Mouse (Mus musculus) heart, embryonic 15.5 days (tissue): ENCODE measurements around the gene Nrp2. TPM values are rescaled to one million over a fixed set of nuclear protein-coding genes. Genes with fewer than 3 reads are reported as not detected.

Source experiments
- ATAC-seq: fragments of 200-750 bp; cut with Nextera tagmentation; replicated peaks from 2 replicates; pipeline ENCODE4 v1.8.0; 2017; ENCODE audit warnings: low read depth, moderate TSS enrichment; ENCODE audit not compliant: insufficient number of reproducible peaks, insufficient read depth, low FRiP score
- H3K27ac ChIP-seq: fragments of 300-500 bp; sonication (generic); 2 replicates; pipeline ENCODE4 v1.5.1; 2015; ENCODE audit warnings: mild to moderate bottlenecking, inconsistent platforms
- H3K27me3 ChIP-seq: fragments of 300-500 bp; sonication (generic); 2 replicates; pipeline ENCODE4 v1.6.1; 2015; ENCODE audit warnings: inconsistent platforms
- H3K36me3 ChIP-seq: fragments of 300-500 bp; sonication (generic); 2 replicates; pipeline ENCODE4 v1.6.1; 2015; ENCODE audit warnings: mild to moderate bottlenecking, inconsistent platforms
- H3K4me1 ChIP-seq: fragments of 300-500 bp; sonication (generic); replicated peaks from 2 replicates; pipeline ENCODE4 v1.6.1; 2015; ENCODE audit warnings: inconsistent platforms
- H3K4me2 ChIP-seq: fragments of 300-500 bp; sonication (generic); 2 replicates; pipeline ENCODE4 v1.6.1; 2015; ENCODE audit warnings: inconsistent platforms, mild to moderate bottlenecking, moderate library complexity
- H3K4me3 ChIP-seq: fragments of 300-500 bp; sonication (generic); 2 replicates; pipeline ENCODE4 v1.5.1; 2015; ENCODE audit warnings: mild to moderate bottlenecking, inconsistent platforms
- H3K9ac ChIP-seq: fragments of 300-500 bp; sonication (generic); 2 replicates; pipeline ENCODE4 v1.6.1; 2015; ENCODE audit warnings: mild to moderate bottlenecking, inconsistent platforms
- H3K9me3 ChIP-seq: fragments of 300-500 bp; sonication (generic); replicated peaks from 2 replicates; pipeline ENCODE4 v1.6.1; 2016; ENCODE audit warnings: inconsistent platforms
- WGBS: fragments of 180-500 bp; shearing (Covaris S2); methylation state at CpG from one replicate; pipeline ENCODE4 v1.1.7; 2015; ENCODE audit warnings: mixed read lengths; 5-methylcytosine and 5-hydroxymethylcytosine counted together
- polyA plus RNA-seq: library from polyadenylated mRNA; unstranded; fragments of >200 nt; fragmentation: Nextera tagmentation; extraction: Ambion mirVana; gene quantifications from 2 replicates; pipeline ENCODE4 v1.2.1, GENCODE M21; 2015

Nrp2 gene
- polyA plus RNA-seq, 1 experiment from 2014 or later: 7.5 TPM

DNA sequence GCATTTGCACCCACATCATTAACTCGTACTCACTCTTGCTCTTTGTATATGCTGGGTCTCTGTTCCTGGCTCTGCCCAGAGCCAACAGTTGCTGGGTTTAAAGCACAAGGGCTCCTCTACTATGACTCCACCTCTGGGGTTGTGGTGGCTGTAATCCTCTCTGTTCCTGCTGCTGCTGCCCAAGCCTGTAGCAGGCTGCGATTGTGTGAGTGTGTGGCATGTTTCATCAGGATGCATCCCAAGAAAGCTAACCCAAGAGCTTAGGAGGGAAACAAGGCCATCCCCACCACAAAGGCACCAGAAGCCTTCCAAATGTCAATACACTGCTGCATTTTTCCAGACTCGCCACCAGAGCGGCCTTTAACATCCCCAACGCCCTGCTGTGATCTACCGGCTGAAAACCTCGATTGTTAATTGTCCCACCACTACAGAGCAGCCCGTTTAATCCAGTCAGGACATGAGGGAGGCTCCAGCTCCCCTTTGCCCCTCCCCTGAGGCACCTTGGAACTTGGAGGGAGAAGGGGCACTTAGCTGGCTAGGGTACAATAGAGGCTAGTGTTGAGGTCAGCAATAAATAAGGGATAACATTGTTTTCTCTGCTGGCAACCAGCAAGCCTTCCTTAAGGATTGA, 40.1 kb downstream of the Nrp2 start:
- Histone ChIP-seq H3K27me3 (no peaks in the 10 kb centered on the region), H3K9me3 (no peaks in the 10 kb centered on the region), H3K4me1 (peaks cover 11% of the 10 kb centered on the region), H3K27ac (no peak overlapping the region), H3K36me3 (no peaks in the 10 kb centered on the region), H3K9ac (no peak overlapping the region), H3K4me2 (no peak overlapping the region), H3K4me3 (no peak overlapping the region)
- 41% methylated on average over 8 of the region's 8 CpGs for WGBS
- ATAC-seq: 0 out of 2 replicates have a peak, but pooled peaks have one; percentile 47

DNA sequence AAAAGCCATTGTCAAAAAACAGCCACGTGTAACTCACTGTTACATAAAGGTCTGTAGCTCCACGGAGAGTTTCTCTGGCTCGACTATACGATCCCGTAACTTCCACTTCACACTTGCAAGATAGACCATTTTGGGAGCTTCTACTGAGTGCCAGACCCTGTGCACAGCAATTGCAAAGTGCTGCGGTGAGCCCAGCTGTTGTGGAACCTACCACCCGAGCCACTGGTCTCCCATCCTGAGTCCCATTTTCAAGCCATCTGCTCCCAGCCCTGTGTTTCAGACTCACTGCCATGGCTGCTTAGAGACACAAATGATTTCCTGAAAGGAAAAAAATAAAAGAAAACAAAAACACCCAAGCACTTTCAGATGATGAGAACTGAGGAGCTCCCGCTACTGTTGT, 42.8 kb downstream of the Nrp2 start:
- H3K27ac ChIP-seq: no peak overlapping the region
- H3K9ac ChIP-seq: no peak overlapping the region
- WGBS: 88% methylated on average over 8 of the region's 8 CpGs

DNA sequence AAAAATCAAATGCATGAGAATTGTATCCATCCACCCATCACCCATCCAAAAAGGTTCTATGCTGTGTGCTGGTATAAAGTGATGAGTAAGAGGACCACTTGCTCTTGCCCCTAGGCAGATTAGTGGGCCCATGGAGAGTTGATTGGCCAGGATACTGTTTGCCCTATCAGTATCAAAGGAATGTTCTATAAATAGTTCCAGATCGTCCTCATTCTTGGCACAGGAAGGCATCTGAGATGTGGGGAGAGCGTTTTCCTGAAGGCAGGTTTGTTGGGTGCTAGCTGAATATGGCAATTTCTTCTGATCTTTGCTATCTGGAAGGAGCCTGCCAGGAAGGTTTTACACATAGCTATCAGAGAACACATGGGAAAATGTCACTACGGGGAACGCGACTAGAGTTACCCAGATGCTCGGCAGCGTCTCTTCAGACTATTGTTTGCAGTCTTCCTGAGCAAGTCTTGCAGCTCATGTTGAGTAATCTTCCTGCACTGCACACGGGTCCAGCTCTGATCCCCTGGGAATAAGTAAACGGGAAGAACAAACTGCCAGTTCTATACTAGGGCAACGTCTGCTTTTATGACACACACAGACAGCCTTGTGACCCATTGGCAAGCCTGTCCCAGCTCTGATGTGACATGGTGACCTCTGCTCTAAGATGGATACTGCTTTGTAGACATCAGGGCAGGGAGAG, 44.5 kb downstream of the Nrp2 start:
- Histone ChIP-seq H3K27ac (no peak overlapping the region), H3K9ac (no peak overlapping the region), H3K27me3 (no peaks in the 10 kb centered on the region), H3K4me2 (no peak overlapping the region), H3K36me3 (no peaks in the 10 kb centered on the region), H3K4me3 (no peak overlapping the region), H3K9me3 (no peaks in the 10 kb centered on the region), H3K4me1 (peaks cover 26% of the 10 kb centered on the region)
- WGBS: 43% methylated on average over 10 of the region's 10 CpGs
- no peak for ATAC-seq

More for the DNA sequence above, 42.8 kb downstream of the Nrp2 start:
- no peak for ATAC-seq
- no peaks in the 10 kb centered on the region for H3K27me3 ChIP-seq
- no peaks in the 10 kb centered on the region for H3K9me3 ChIP-seq
- H3K36me3 ChIP-seq: no peaks in the 10 kb centered on the region
- no peak overlapping the region for H3K4me3 ChIP-seq
- H3K4me2 ChIP-seq: no peak overlapping the region
- H3K4me1 ChIP-seq: peaks cover 15% of the 10 kb centered on the region

DNA sequence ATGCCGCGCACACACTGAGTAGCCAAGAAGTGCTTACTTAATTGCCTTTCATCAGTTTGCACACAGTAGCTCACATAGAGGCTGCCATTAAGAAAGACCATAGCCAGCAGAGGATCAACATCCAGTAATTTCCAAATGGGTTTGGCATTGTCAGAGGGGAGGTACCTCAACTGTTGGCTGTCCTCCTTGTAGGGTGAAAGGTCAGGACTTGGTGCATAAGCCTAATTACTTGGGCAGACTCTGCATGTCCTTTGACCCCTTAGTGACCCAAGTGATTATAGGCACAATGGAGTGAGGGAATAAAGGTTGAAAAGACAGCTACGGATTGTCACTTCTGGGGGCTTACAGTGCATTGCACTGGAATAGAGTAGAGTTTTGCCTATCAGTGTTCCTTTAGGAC, 45.3 kb downstream of the Nrp2 start:
- no peaks in the 10 kb centered on the region for H3K27me3 ChIP-seq
- no peaks in the 10 kb centered on the region for H3K9me3 ChIP-seq
- H3K4me3 ChIP-seq: no peak overlapping the region
- H3K9ac ChIP-seq: no peak overlapping the region
- H3K36me3 ChIP-seq: no peaks in the 10 kb centered on the region
- 93% methylated on average over 3 of the region's 3 CpGs for WGBS
- H3K4me1 ChIP-seq: peaks cover 26% of the 10 kb centered on the region
- no peak for ATAC-seq
- H3K4me2 ChIP-seq: no peak overlapping the region
- no peak overlapping the region for H3K27ac ChIP-seq

DNA sequence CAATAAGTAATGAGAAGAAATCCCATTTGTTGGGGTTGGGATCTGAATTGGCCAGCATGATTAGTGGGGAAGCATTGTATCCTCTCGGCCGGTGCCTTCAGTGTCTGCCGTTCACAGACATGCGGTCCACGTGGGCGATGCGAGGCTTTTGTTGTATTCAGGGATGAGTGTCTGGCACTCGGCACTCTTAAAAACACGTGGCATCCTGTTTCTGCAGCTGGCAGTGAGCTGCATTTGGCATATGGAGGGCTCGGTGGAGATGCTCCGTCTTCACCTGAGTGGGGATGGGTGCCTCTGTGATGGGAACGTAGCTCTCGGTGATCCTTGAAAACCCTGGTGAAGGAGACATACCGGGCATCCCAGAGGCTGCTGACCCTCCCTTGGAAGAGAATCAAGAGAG, 46.6 kb downstream of the Nrp2 start:
- no peak for ATAC-seq

DNA sequence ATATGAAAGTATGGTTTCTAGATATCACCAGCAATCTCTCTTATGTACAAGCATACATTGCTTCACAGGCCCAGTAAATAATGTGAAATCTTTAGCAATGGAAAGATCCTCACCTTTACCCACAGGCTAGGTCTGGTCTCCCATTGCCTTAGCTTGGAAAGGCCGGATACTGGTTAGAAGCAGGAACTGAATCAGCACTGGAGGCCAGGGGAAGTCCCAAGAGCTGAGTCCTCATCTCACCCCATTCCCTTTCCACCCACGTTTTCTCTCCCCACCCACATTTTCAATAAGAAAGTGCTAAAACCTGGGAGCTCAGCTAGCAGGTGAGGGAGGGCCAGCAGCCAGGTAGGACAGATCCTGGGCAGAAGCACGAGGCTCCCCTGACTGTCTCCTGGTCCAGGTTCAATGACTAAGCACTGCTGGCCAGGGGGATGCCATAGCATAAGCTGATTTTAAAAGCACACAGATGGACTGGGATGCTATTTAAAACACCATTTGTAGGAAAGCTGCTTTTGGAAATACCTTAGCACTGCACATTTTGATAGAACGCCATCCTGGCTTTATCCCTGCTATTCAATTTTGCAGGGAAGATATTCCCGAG, 47.4 kb downstream of the Nrp2 start:
- Histone ChIP-seq H3K9me3 (no peaks in the 10 kb centered on the region), H3K9ac (no peak overlapping the region), H3K4me1 (peaks cover 26% of the 10 kb centered on the region), H3K36me3 (no peaks in the 10 kb centered on the region), H3K27me3 (no peaks in the 10 kb centered on the region), H3K27ac (no peak overlapping the region), H3K4me3 (no peak overlapping the region), H3K4me2 (no peak overlapping the region)
- ATAC-seq: no peak
- WGBS: 79% methylated on average over 5 of the region's 5 CpGs

More for the DNA sequence above, 46.6 kb downstream of the Nrp2 start:
- Histone ChIP-seq H3K4me1 (peaks cover 26% of the 10 kb centered on the region), H3K27ac (no peak overlapping the region), H3K4me3 (no peak overlapping the region), H3K36me3 (no peaks in the 10 kb centered on the region), H3K27me3 (no peaks in the 10 kb centered on the region), H3K9ac (no peak overlapping the region), H3K9me3 (no peaks in the 10 kb centered on the region), H3K4me2 (no peak overlapping the region)
- WGBS: 88% methylated on average over 14 of the region's 14 CpGs

DNA sequence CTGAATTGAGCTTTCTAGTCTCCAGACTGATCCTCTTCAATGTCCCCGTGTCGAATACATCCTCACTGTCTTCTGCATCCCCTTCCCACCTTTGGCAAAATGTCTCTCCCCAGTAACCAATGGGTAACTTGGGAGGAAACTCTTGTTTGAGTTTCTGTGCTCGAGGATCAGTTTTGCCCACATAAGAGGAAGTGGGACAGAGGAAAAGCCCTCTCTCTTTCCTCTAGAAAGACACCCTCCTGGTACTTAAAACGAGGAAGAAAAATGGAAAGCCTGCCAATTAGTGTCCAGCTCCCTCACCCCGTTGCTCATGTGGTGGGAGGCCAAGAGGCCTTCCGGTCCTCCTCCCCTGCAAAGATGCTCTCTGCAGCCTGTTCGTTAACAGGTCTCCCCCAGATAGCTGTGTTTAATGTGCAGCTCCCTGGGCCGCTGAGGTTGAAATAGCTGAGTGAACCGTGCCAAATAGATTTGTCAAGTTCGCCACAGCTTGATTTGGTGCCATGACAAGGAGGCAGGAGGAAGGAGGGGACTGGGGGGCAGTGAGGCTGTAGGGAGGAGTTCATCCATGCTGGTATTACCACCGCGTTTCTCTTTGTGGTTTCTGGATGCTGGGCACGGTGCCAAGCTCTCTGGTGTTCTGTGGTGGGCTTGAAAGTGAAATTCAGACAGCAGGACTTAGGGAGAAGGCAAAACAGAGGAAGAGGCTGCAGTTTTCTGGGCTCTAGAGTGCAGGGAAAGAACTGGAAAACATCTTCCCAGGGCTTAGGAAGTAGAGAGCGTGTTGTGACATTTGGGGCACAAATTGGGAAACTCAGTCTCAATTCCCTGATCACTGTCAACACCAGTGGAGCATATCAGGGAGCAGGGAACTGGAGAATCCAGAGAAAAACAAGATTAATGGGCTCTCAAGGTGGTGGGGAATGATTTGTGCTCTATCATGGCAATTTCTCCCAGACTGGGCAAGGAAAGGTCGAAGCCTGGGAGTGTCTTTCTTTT, 48.2 kb downstream of the Nrp2 start:
- ATAC-seq: no peak

DNA sequence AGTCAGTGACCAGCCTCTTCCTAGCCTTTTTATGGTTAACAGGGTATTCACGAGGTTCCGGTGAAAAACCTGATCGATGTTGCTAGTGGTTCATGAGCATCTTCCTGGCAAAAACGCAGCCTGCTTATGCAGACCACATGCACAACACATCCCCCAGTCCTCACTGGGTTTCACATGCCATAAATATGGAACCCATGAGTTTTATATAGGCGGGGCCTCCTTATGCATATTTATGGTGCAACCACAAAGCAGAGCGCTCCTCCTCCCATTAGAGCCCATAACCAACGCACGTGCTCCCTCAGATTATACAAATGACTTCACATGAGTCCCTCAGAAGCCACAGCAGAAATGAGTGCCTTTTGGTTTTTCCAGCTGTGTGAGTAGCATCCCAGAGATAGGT, 49.0 kb downstream of the Nrp2 start:
- Histone ChIP-seq H3K4me2 (no peak overlapping the region), H3K27me3 (no peaks in the 10 kb centered on the region), H3K27ac (no peak overlapping the region), H3K36me3 (no peaks in the 10 kb centered on the region), H3K9ac (no peak overlapping the region), H3K9me3 (no peaks in the 10 kb centered on the region), H3K4me3 (no peak overlapping the region), H3K4me1 (peaks cover 26% of the 10 kb centered on the region)
- ATAC-seq: no peak
- WGBS: 89% methylated on average over 8 of the region's 8 CpGs

More for the DNA sequence above, 48.2 kb downstream of the Nrp2 start:
- Histone ChIP-seq H3K4me1 (peaks cover 26% of the 10 kb centered on the region), H3K27me3 (no peaks in the 10 kb centered on the region), H3K9ac (no peak overlapping the region), H3K9me3 (no peaks in the 10 kb centered on the region), H3K4me3 (no peak overlapping the region), H3K36me3 (no peaks in the 10 kb centered on the region), H3K27ac (no peak overlapping the region), H3K4me2 (0 out of 2 replicates have a peak overlapping the region, but pooled peaks have one; percentile 15)
- WGBS: 29% methylated on average over 15 of the region's 15 CpGs

DNA sequence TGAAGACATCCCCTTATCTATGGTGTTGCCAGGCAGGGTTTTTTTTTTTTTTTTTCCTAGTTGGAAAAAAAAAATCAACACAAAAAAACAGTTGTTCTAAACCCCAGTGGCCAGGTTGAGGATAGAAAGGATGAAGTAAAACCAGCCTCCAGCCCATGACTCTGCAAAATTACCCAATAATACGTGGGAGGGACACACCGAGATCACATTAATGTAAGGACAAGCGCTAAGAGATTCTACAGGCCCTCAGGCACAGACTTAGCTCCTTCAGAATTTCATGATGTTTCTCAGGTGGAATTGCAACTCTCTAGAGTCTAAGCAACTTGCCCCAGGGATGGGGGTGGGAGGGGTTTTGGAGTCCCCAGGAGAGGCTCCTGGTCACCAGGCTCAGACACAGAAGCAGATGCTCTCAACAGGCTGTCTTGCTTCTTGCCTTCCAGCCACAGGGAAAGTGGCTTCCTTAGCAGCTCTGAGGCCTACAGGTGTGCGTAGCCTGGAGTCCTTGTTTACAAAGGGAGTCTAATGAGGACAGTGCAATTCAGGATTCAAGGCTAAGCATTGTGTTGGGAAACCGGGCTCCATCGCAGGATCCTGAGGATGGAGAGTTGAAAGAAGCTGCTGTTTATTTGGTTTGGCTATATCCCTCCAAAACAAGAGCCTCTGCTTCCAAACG, 49.7 kb downstream of the Nrp2 start:
- no peak for ATAC-seq
- Histone ChIP-seq H3K9me3 (no peaks in the 10 kb centered on the region), H3K27ac (no peak overlapping the region), H3K36me3 (no peaks in the 10 kb centered on the region), H3K4me2 (no peak overlapping the region), H3K27me3 (no peaks in the 10 kb centered on the region), H3K9ac (no peak overlapping the region), H3K4me3 (no peak overlapping the region), H3K4me1 (peaks cover 18% of the 10 kb centered on the region)
- 77% methylated on average over 7 of the region's 7 CpGs for WGBS

DNA sequence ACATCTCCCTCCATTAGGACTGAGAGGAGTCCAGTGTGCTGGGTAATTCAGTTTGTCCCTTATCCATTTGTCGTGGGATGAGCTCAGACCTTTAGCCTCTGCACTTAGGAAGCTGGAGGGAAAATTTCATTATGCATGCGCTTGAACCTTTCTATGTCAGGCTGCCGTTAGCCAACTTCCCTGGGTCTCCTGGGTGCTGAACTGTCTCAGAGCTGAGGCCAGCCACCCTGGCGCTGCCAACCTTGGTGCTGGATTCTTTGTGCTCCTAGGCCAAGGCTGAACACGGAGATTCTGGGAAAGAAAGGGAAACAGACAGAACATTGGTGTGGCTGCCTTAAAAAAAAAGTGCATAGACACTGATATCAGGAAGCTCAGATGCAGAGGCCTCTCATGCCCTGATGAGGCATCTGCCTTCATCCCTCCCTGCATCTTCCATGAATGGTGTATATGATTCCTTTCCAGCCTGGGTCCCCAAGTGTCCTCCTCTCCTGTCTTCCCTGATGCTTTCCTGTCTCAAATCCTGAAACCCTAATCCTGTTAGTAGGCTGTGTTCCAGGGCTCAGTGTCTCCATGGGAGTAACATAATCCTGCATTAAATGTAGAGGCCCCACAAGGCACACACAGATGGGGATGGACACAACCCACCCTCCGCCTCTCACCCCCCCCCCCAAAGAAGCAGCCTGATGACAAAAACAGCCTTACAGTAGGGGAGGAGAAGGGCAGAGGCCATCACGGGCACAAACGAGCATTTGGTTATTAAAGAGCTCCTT, 51.2 kb downstream of the Nrp2 start:
- Histone ChIP-seq H3K9ac (no peak overlapping the region), H3K4me1 (peaks cover 14% of the 10 kb centered on the region), H3K9me3 (no peaks in the 10 kb centered on the region), H3K27me3 (no peaks in the 10 kb centered on the region), H3K4me2 (no peak overlapping the region), H3K4me3 (no peak overlapping the region), H3K27ac (no peak overlapping the region), H3K36me3 (no peaks in the 10 kb centered on the region)
- no peak for ATAC-seq
- 70% methylated on average over 8 of the region's 8 CpGs for WGBS
